Mouse (Mus musculus): ENCODE results near the gene Fam189a1. TPM values are rescaled to one million over a fixed set of nuclear protein-coding genes. Genes with fewer than 3 reads are reported as not detected.

The Fam189a1 gene
- polyA plus RNA-seq (2014; fragmentation: Illumina TruSeq; extraction: RNeasy Lipid Tissue Mini Kit (QIAGEN cat#74804); ENCODE audit: low read depth, low replicate concordance), result not detected

DNA sequence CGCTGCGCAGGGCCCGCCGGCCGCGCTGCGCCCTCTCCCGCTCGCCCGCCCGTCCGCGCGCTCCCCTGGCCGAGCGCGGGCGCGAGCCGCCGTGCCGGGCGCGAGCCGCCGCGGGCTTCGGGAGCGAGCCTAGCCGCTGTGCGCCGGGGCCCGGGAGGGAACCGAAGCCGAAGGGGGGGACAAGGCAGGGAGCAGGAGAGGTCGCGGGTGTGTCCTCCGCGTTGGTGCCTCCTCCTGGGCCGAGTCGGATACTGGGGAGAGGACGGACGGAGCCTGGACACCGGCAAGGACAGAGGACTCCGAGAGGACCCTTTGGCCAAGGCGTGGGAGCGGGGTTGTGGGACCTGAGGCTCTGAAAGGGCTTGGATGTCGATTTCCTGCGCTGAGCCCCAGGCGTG lies at the start of gene Fam189a1:
Gene Fam189a1 (minus strand): TSS at position 57 of the 398 bp plus-strand sequence.

DNA sequence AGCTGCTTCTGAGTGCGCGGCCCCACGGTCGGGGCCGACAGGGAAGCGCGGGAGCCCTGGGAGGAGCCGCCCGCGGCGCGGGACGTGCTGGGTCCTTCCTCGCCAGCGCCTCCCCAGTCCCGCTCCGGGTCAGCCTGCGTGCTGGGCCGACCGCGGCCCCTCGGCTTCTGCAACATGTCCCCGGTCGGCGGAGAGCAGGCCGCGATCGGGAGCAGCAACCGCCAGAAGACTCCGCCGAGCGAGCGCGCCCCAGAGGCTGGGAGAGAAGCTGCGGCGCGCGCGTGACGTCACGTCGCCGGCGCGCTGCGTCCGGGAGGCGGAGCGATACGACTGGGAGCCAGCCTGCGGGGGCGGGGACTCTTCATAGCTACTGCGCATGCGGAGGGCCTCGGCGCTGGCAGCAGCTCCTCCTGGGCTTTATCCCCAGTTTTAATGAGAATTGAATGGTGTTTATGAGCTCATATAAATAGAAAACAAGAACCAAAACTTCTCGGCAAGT lies 283.6 kb downstream of the Fam189a1 start, which contains the start of gene Nsmce3:
Gene Nsmce3 (minus strand): TSS at position 255 of the 499 bp plus-strand sequence.

Data from heart, adult 10 weeks (tissue).